Mouse (Mus musculus) layer of hippocampus, adult 9-11 months (tissue): ENCODE measurements around the gene Ceacam16.

Experiments
- DNase-seq: peaks from one replicate; pipeline ENCODE4 v3.0.0; 2022

Ceacam16 gene

GRCm38 (mm10) chr7:19842885-19843504 is 18.1 kb downstream of the Ceacam16 start:
- DNase-seq = no peak

- no peak for DNase-seq
Observed at GRCm38 (mm10) chr7:19841686-19842413, 19.2 kb downstream of the Ceacam16 start.

GRCm38 (mm10) chr7:19840936-19841335 is 20.2 kb downstream of the Ceacam16 start:
- no peak for DNase-seq

GRCm38 (mm10) chr7:19840371-19840770 is 20.7 kb downstream of the Ceacam16 start:
- DNase-seq = no peak

- no peak for DNase-seq
Observed at GRCm38 (mm10) chr7:19836843-19837242, 24.3 kb downstream of the Ceacam16 start.

GRCm38 (mm10) chr7:19834055-19834454 is 27.0 kb downstream of the Ceacam16 start:
- DNase-seq = no peak

- peak; percentile 64 for DNase-seq
Observed at GRCm38 (mm10) chr7:19831837-19832236, 29.3 kb downstream of the Ceacam16 start.

GRCm38 (mm10) chr7:19830682-19831156 is 30.4 kb downstream of the Ceacam16 start:
- peak; percentile 85 for DNase-seq

- DNase-seq = no peak
Observed at GRCm38 (mm10) chr7:19829694-19830093, 31.4 kb downstream of the Ceacam16 start.

GRCm38 (mm10) chr7:19826756-19827155 is 34.3 kb downstream of the Ceacam16 start:
- no peak for DNase-seq

- peak; percentile 80 for DNase-seq
Observed at GRCm38 (mm10) chr7:19824182-19824973, 36.7 kb downstream of the Ceacam16 start.

- no peak for DNase-seq
Observed at GRCm38 (mm10) chr7:19823256-19824181, 37.6 kb downstream of the Ceacam16 start.

- DNase-seq = no peak
Observed at GRCm38 (mm10) chr7:19822604-19823058, 38.5 kb downstream of the Ceacam16 start, which contains the start of gene Bcl3. Gene Bcl3 (minus strand): TSS chr7:19822770.

GRCm38 (mm10) chr7:19822193-19822592 is 38.9 kb downstream of the Ceacam16 start:
- DNase-seq = no peak

GRCm38 (mm10) chr7:19821633-19822032 is 39.5 kb downstream of the Ceacam16 start:
- no peak for DNase-seq

- DNase-seq = no peak
Observed at GRCm38 (mm10) chr7:19820347-19821048, 40.6 kb downstream of the Ceacam16 start.

- no peak for DNase-seq
Observed at GRCm38 (mm10) chr7:19818875-19819274, 42.2 kb downstream of the Ceacam16 start.

- no peak for DNase-seq
Observed at GRCm38 (mm10) chr7:19818440-19818839, 42.7 kb downstream of the Ceacam16 start.

- peak; percentile 49 for DNase-seq
Observed at GRCm38 (mm10) chr7:19817382-19818105, 43.6 kb downstream of the Ceacam16 start.

- DNase-seq = peak; percentile 83
Observed at GRCm38 (mm10) chr7:19816224-19816771, 44.8 kb downstream of the Ceacam16 start.
